Mouse (Mus musculus) embryonic facial prominence, embryonic 11.5 days (tissue): ENCODE measurements around the gene Got1. TPM values are rescaled to one million over a fixed set of nuclear protein-coding genes. Genes with fewer than 3 reads are reported as not detected.

ENCODE experiments used
- ATAC-seq: fragments of 200-750 bp; cut with Nextera tagmentation; replicated peaks from 2 replicates; pipeline ENCODE4 v1.8.0; 2017; ENCODE audit warnings: low read depth; ENCODE audit not compliant: insufficient number of reproducible peaks, low FRiP score, low TSS enrichment
- DNase-seq: peaks from one replicate; pipeline ENCODE4 v3.0.0-alpha.2; 2015; ENCODE audit warnings: low spot score
- H3K27ac ChIP-seq: fragments of 300-500 bp; sonication (generic); replicated peaks from 2 replicates; pipeline ENCODE4 v1.5.1; 2014; ENCODE audit warnings: mild to moderate bottlenecking, low read depth, low read length, control low read depth
- H3K27me3 ChIP-seq: fragments of 300-500 bp; sonication (generic); 2 replicates; pipeline ENCODE4 v1.6.1; 2014; ENCODE audit warnings: mild to moderate bottlenecking, low read length, moderate library complexity, mixed read lengths; ENCODE audit not compliant: control insufficient read depth, insufficient read depth
- H3K36me3 ChIP-seq: fragments of 300-500 bp; sonication (generic); replicated peaks from 2 replicates; pipeline ENCODE4 v1.6.1; 2014; ENCODE audit warnings: low read depth, mild to moderate bottlenecking, low read length, moderate library complexity, mixed read lengths; ENCODE audit not compliant: control insufficient read depth, insufficient read depth
- H3K4me1 ChIP-seq: fragments of 300-500 bp; sonication (generic); 2 replicates; pipeline ENCODE4 v1.6.1; 2014; ENCODE audit warnings: low read length, mixed read lengths; ENCODE audit not compliant: control insufficient read depth, insufficient read depth
- H3K4me2 ChIP-seq: fragments of 300-500 bp; sonication (generic); 2 replicates; pipeline ENCODE4 v1.6.1; 2014; ENCODE audit warnings: low read depth, mild to moderate bottlenecking, control low read depth, low read length, moderate library complexity
- H3K4me3 ChIP-seq: fragments of 300-500 bp; sonication (generic); 2 replicates; pipeline ENCODE4 v1.5.1; 2014; ENCODE audit warnings: low read depth, low read length, control low read depth
- H3K9ac ChIP-seq: fragments of 300-500 bp; sonication (generic); replicated peaks from 2 replicates; pipeline ENCODE4 v1.6.1; 2014; ENCODE audit warnings: mild to moderate bottlenecking, control low read depth, low read length
- H3K9me3 ChIP-seq: fragments of 300-500 bp; sonication (generic); replicated peaks from 2 replicates; pipeline ENCODE4 v1.6.1; 2016; ENCODE audit warnings: mild to moderate bottlenecking, low read length, inconsistent platforms, mixed read lengths; ENCODE audit not compliant: control insufficient read depth
- WGBS: fragments of 180-500 bp; shearing (Covaris S2); extraction: QIAGEN DNeasy Blood & Tissue Kit; methylation state at CpG from one replicate; pipeline ENCODE4 v1.1.7; 2014; 5-methylcytosine and 5-hydroxymethylcytosine counted together
- polyA plus RNA-seq: library from polyadenylated mRNA; unstranded; fragments of >200 nt; fragmentation: Nextera tagmentation; extraction: Ambion mirVana; gene quantifications from 2 replicates; pipeline ENCODE4 v1.2.1, GENCODE M21; 2014

Got1 gene
- polyA plus RNA-seq, 1 experiment from 2014 or later, result 46.3 TPM

DNA sequence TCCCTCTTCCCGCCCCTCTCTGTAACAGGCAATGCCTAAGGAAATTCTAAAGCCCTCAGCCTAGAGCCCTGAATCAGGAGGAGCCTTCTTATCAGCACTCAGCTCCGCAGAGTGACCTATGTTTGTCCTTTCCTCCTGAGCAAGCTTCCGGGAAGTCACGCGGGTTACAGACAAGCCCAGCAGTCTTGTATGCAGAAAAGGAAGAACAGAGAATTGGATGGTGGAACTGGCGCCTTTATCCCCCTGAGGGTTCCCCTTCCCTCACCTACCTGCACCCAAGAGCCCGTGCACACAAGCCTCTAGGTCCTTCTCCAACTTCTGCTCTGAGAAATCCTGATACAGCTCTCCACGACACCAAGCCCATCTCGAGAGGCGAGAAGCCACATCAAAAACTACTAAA is 4.0 kb downstream of the Got1 start:
- DNase-seq (no peak), ATAC-seq (no peak)
- Histone ChIP-seq H3K4me3 (no peak overlapping the region), H3K27me3 (no peaks in the 10 kb centered on the region), H3K9me3 (no peaks in the 10 kb centered on the region), H3K9ac (no peak overlapping the region), H3K4me1 (peaks cover 2% of the 10 kb centered on the region; the same call in 1 of the 2 replicates), H3K36me3 (no peaks in the 10 kb centered on the region), H3K27ac (no peak overlapping the region), H3K4me2 (no peak overlapping the region)
- WGBS, result 72% methylated on average over 9 of the region's 10 CpGs

DNA sequence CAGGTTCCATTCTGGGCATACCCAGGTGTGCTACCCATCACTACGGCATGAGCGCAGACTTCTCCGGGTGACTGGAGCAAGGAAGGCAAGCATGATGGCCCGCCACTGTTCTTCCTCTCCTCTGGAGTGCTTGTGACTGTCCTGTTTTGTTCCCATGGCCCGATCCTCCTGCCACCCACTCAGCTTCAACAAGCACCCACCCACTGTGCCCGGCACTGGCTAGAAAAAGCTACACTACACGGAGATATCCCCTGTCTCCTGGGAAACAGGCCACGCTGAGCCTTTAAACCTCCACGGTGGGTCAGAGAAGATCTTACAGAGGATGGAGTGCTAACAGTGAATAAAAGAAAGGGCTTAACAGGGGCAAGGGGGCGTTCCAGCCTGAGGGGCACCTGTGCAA is 5.2 kb downstream of the Got1 start:
- no peaks in the 10 kb centered on the region for H3K9me3 ChIP-seq
- no peak overlapping the region for H3K9ac ChIP-seq
- H3K27ac ChIP-seq, result no peak overlapping the region
- ATAC-seq, result no peak
- 90% methylated on average over 10 of the region's 10 CpGs for WGBS
- no peaks in the 10 kb centered on the region for H3K27me3 ChIP-seq
- no peaks in the 10 kb centered on the region for H3K4me1 ChIP-seq
- H3K4me2 ChIP-seq, result no peak overlapping the region
- DNase-seq, result no peak
- 0 out of 2 replicates have a peak, but pooled peaks cover 3% of the 10 kb centered on the region for H3K36me3 ChIP-seq
- no peak overlapping the region for H3K4me3 ChIP-seq

GRCm38 (mm10) chr19:43518261-43518660 is 6.1 kb downstream of the Got1 start:
- H3K9me3 ChIP-seq, result no peaks in the 10 kb centered on the region
- 83% methylated on average over 7 of the region's 7 CpGs for WGBS
- no peak for DNase-seq
- 0 out of 2 replicates have a peak, but pooled peaks cover 3% of the 10 kb centered on the region for H3K36me3 ChIP-seq
- H3K4me2 ChIP-seq, result no peak overlapping the region
- no peak for ATAC-seq
- H3K4me3 ChIP-seq, result no peak overlapping the region
- no peak overlapping the region for H3K9ac ChIP-seq
- no peaks in the 10 kb centered on the region for H3K27me3 ChIP-seq
- no peaks in the 10 kb centered on the region for H3K4me1 ChIP-seq
- no peak overlapping the region for H3K27ac ChIP-seq

DNA sequence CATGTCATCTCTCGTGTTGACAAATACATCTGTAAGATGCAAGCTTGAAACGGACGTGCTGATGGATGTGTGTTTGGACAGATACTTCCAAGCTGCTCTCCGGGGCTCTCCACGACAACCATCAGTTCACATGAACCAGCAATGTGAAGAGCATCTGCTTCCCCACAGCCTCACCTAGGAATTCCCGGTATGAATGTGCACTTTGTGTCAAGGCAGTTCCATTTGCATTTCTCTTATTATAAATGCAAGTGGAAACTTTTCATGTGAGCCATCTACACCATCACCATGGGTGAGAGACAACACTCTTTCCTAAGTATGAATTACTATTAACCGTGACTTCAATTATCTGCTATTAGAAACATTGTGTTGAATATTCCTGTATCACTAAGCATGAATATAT is 6.6 kb downstream of the Got1 start:
- Histone ChIP-seq H3K9ac (no peak overlapping the region), H3K27me3 (no peaks in the 10 kb centered on the region), H3K27ac (no peak overlapping the region), H3K4me2 (no peak overlapping the region), H3K4me1 (no peaks in the 10 kb centered on the region), H3K36me3 (0 out of 2 replicates have a peak, but pooled peaks cover 3% of the 10 kb centered on the region), H3K4me3 (no peak overlapping the region), H3K9me3 (no peaks in the 10 kb centered on the region)
- 88% methylated on average over 7 of the region's 7 CpGs for WGBS
- ATAC-seq (no peak), DNase-seq (no peak)

DNA sequence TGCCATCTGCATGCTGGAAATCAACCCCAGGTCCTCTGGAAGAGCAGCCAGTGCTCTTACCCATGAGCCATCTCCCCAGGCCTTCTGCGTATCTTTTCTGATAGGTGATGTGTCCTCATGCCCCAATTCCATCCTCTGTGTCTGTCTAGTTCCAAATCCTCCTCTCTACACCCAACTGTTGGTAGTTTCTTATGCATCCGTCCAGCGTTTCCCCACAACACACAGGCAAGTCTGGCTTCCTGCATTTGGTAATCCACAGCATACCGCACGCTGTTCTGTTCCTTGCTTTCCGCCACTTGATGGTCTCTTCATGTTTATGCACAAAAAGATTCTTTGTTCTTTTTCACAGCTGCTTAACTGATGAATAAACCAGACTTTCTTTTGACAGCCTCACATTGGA is 7.1 kb downstream of the Got1 start:
- H3K9ac ChIP-seq, result no peak overlapping the region
- ATAC-seq (no peak), DNase-seq (no peak)
- H3K27me3 ChIP-seq, result no peaks in the 10 kb centered on the region
- no peaks in the 10 kb centered on the region for H3K4me1 ChIP-seq
- no peaks in the 10 kb centered on the region for H3K9me3 ChIP-seq
- H3K36me3 ChIP-seq, result 0 out of 2 replicates have a peak, but pooled peaks cover 3% of the 10 kb centered on the region
- no peak overlapping the region for H3K4me2 ChIP-seq
- WGBS, result 92% methylated on average over 6 of the region's 6 CpGs
- no peak overlapping the region for H3K4me3 ChIP-seq
- H3K27ac ChIP-seq, result no peak overlapping the region

- Histone ChIP-seq H3K9ac (no peak overlapping the region), H3K4me3 (no peak overlapping the region), H3K36me3 (0 out of 2 replicates have a peak, but pooled peaks cover 3% of the 10 kb centered on the region), H3K4me2 (no peak overlapping the region), H3K9me3 (no peaks in the 10 kb centered on the region), H3K4me1 (no peaks in the 10 kb centered on the region), H3K27me3 (no peaks in the 10 kb centered on the region), H3K27ac (no peak overlapping the region)
- ATAC-seq (no peak), DNase-seq (no peak)
- WGBS, result 87% methylated on average over 14 of the region's 14 CpGs
Observed at GRCm38 (mm10) chr19:43516397-43517035, 7.9 kb downstream of the Got1 start.

- H3K4me3 ChIP-seq, result no peak overlapping the region
- 0 out of 2 replicates have a peak, but pooled peaks cover 3% of the 10 kb centered on the region for H3K36me3 ChIP-seq
- no peaks in the 10 kb centered on the region for H3K9me3 ChIP-seq
- ATAC-seq (no peak), DNase-seq (no peak)
- H3K9ac ChIP-seq, result no peak overlapping the region
- WGBS, result 95% methylated on average over 23 of the region's 23 CpGs
- H3K4me2 ChIP-seq, result no peak overlapping the region
- no peaks in the 10 kb centered on the region for H3K4me1 ChIP-seq
- H3K27ac ChIP-seq, result no peak overlapping the region
- H3K27me3 ChIP-seq, result no peaks in the 10 kb centered on the region
Observed at GRCm38 (mm10) chr19:43515668-43516396, 8.6 kb downstream of the Got1 start.

- H3K9me3 ChIP-seq, result no peaks in the 10 kb centered on the region
- H3K9ac ChIP-seq, result no peak overlapping the region
- H3K4me2 ChIP-seq, result no peak overlapping the region
- H3K27ac ChIP-seq, result no peak overlapping the region
- no peak overlapping the region for H3K4me3 ChIP-seq
- no peaks in the 10 kb centered on the region for H3K4me1 ChIP-seq
- no peaks in the 10 kb centered on the region for H3K27me3 ChIP-seq
- no peak for ATAC-seq
- no peak for DNase-seq
- WGBS, result 91% methylated on average over 8 of the region's 8 CpGs
- 0 out of 2 replicates have a peak, but pooled peaks cover 3% of the 10 kb centered on the region for H3K36me3 ChIP-seq
Observed at GRCm38 (mm10) chr19:43513874-43514273, 10.5 kb downstream of the Got1 start.
